Comparison of ENCODE assay signal across 13 mouse cellular contexts in genomic region chr6:55323908-55324634, GRCm38 (mm10). TPM values are rescaled to one million over a fixed set of nuclear protein-coding genes. Genes with fewer than 3 reads are reported as not detected.
DNase-seq lines count a peak whose midpoint lies in the region; ATAC-seq lines count a peak whose summit lies in the region.
"Had no signal": no experiment of that assay in that cellular context is flagged by ENCODE, and none has a peak within 500 bp of the region (broad histone marks: within the 10 kb centered on the region; RNA-seq: fewer than 3 reads in every experiment).

No protein-coding gene starts in this region.

- H3K9ac ChIP-seq in kidney, embryonic 16.5 days (replicated peaks; ENCODE audit: low read length): no peak overlapping the region
- peak overlapping the region; percentile 58 for H3K9ac ChIP-seq in liver, embryonic 16.5 days (ENCODE audit: low read depth, low read length)
- no peak overlapping the region for H3K9ac ChIP-seq in stomach, embryonic 16.5 days (ENCODE audit: low read length)

- H3K27me3 ChIP-seq in kidney, embryonic 16.5 days (ENCODE audit: insufficient read depth, low read length): no peaks in the 10 kb centered on the region
- no peaks in the 10 kb centered on the region for H3K27me3 ChIP-seq in liver, embryonic 16.5 days (ENCODE audit: control insufficient read depth, insufficient read depth, low read depth, low read length)
- H3K27me3 ChIP-seq in stomach, embryonic 16.5 days (ENCODE audit: control insufficient read depth, insufficient read depth, low read length): no peaks in the 10 kb centered on the region

- 0 out of 2 replicates have a peak, but pooled peaks cover 5% of the 10 kb centered on the region for H3K4me1 ChIP-seq in kidney, embryonic 16.5 days (ENCODE audit: insufficient read depth, low read length)
- peaks cover 81% of the 10 kb centered on the region for H3K4me1 ChIP-seq in liver, embryonic 16.5 days (ENCODE audit: control insufficient read depth, low read depth, low read length)
- H3K4me1 ChIP-seq in stomach, embryonic 16.5 days (ENCODE audit: control insufficient read depth, insufficient read depth, low read length): peaks cover 4% of the 10 kb centered on the region; the same call in 1 of the 2 replicates

- no peak overlapping the region for H3K4me2 ChIP-seq in kidney, embryonic 16.5 days (replicated peaks; ENCODE audit: low read depth, low read length)
- peak overlapping the region; percentile 73 for H3K4me2 ChIP-seq in liver, embryonic 16.5 days (ENCODE audit: low read depth, low read length)
- H3K4me2 ChIP-seq in stomach, embryonic 16.5 days (ENCODE audit: low read depth, low read length): 0 out of 2 replicates have a peak overlapping the region, but pooled peaks have one; percentile 6

- no peaks in the 10 kb centered on the region for H3K9me3 ChIP-seq in kidney, embryonic 16.5 days (ENCODE audit: low read length)
- H3K9me3 ChIP-seq in liver, embryonic 16.5 days (replicated peaks; ENCODE audit: control insufficient read depth, low read length): no peaks in the 10 kb centered on the region
- H3K9me3 ChIP-seq in stomach, embryonic 16.5 days (replicated peaks; ENCODE audit: control insufficient read depth, low read length): no peaks in the 10 kb centered on the region

- no peaks in the 10 kb centered on the region for H3K36me3 ChIP-seq in kidney, embryonic 16.5 days (ENCODE audit: insufficient read depth, low read length)
- H3K36me3 ChIP-seq in liver, embryonic 16.5 days (ENCODE audit: control insufficient read depth, insufficient read depth): no peaks in the 10 kb centered on the region
- H3K36me3 ChIP-seq in stomach, embryonic 16.5 days (ENCODE audit: control insufficient read depth, insufficient read depth, low read length): no peaks in the 10 kb centered on the region

- peak; percentile 9 for DNase-seq in adrenal gland, adult 2 months
- no peak for DNase-seq in adrenal gland, adult 18-20 months (ENCODE audit: low spot score in 2 of 2)
- no peak for DNase-seq in right cerebral cortex, adult 2 months (ENCODE audit: low spot score in 2 of 2)
- DNase-seq in cerebellum, adult 9-11 months: no peak
- DNase-seq in adrenal gland, postnatal 14 days: no peak
- DNase-seq: heart, postnatal 10 days had no signal

- no peak overlapping the region for H3K4me3 ChIP-seq in kidney, embryonic 16.5 days (ENCODE audit: low read length)
- peak overlapping the region; percentile 39 for H3K4me3 ChIP-seq in liver, embryonic 16.5 days (ENCODE audit: low read depth, low read length)
- no peak overlapping the region for H3K4me3 ChIP-seq in stomach, embryonic 16.5 days (replicated peaks; ENCODE audit: low read length)

- 58% methylated on average over 17 of the region's 17 CpGs for WGBS in kidney, embryonic 16.5 days
- WGBS in liver, embryonic 16.5 days (ENCODE audit: insufficient replicate concordance): 10% methylated on average over 17 of the region's 17 CpGs
- WGBS in stomach, embryonic 16.5 days: 35% methylated on average over 17 of the region's 17 CpGs

- peak; percentile 44; the same call in 1 of the 2 replicates for ATAC-seq in kidney, embryonic 16.5 days (ENCODE audit: low FRiP score, low TSS enrichment)
- ATAC-seq in liver, embryonic 16.5 days (ENCODE audit: low read depth): peak; percentile 74
- ATAC-seq in stomach, embryonic 16.5 days (ENCODE audit: insufficient read depth, low FRiP score): peak; percentile 82
- ATAC-seq: activated CD4-positive, CD25-positive, alpha-beta regulatory T cell, adult 4 months had no signal

- no peak overlapping the region for H3K27ac ChIP-seq in kidney, embryonic 16.5 days (ENCODE audit: low read length)
- peak overlapping the region; percentile 93 for H3K27ac ChIP-seq in liver, embryonic 16.5 days (ENCODE audit: low read length)
- H3K27ac ChIP-seq in stomach, embryonic 16.5 days (ENCODE audit: low read length): peak overlapping the region; percentile 25

RNA-seq across cellular contexts. Expression of gene Aqp1, which starts 12.2 kb away (rescaled TPM):
- total RNA-seq in adrenal gland, adult 2 months (2021): 10 to 100 TPM; 35.1 to 85.4 TPM
- 135 and 204 TPM in 2 replicates for polyA plus RNA-seq in adrenal gland, adult 2 months (2012; rRNA removed)
- 100 to 1,000 TPM in 1 of 2 experiments, 10 to 100 TPM in 1; 41.5 to 104 TPM for total RNA-seq in adrenal gland, adult 18-20 months (2021)
- polyA plus RNA-seq in kidney, embryonic 16.5 days (2015; fragmentation: Nextera tagmentation; extraction: Ambion mirVana): 50.8 and 69.9 TPM in 2 replicates
- polyA plus RNA-seq in liver, embryonic 16.5 days (2015; fragmentation: Nextera tagmentation; extraction: Ambion mirVana): 75.9 and 78.9 TPM in 2 replicates
- polyA plus RNA-seq in stomach, embryonic 16.5 days (2015; fragmentation: Nextera tagmentation; extraction: Ambion mirVana): 24.1 and 25.3 TPM in 2 replicates
- total RNA-seq in adrenal gland, postnatal 14 days (2021): 265 and 326 TPM in 2 replicates

RNA-seq across cellular contexts. Expression of gene Ghrhr, which starts 52.0 kb away (rescaled TPM):
- total RNA-seq in adrenal gland, adult 2 months (2021): not detected
- polyA plus RNA-seq in adrenal gland, adult 2 months (2012; rRNA removed): not detected in 2 replicates
- total RNA-seq in adrenal gland, adult 18-20 months (2021): not detected
- polyA plus RNA-seq in kidney, embryonic 16.5 days (2015; fragmentation: Nextera tagmentation; extraction: Ambion mirVana): 0.17 and 0.18 TPM in 2 replicates
- polyA plus RNA-seq in liver, embryonic 16.5 days (2015; fragmentation: Nextera tagmentation; extraction: Ambion mirVana): not detected in 2 replicates
- 0.17 TPM in 1 of 2 replicates, not detected in the other for polyA plus RNA-seq in stomach, embryonic 16.5 days (2015; fragmentation: Nextera tagmentation; extraction: Ambion mirVana)
- not detected in 2 replicates for total RNA-seq in adrenal gland, postnatal 14 days (2021)
- total RNA-seq: gastrocnemius, postnatal 4 days; heart, postnatal 10 days; left cerebral cortex, postnatal 14 days had no signal
- polyA plus RNA-seq: activated CD4-positive, CD25-positive, alpha-beta regulatory T cell, adult 4 months; forebrain, embryonic 11.5 days had no signal
